Mouse (Mus musculus) bone marrow, adult 2 months (tissue): ENCODE data around the gene Prdx3. TPM values are rescaled to one million over a fixed set of nuclear protein-coding genes. Genes with fewer than 3 reads are reported as not detected.
A peak's percentile ranks its signal among the peaks of the same experiment; 100 is the strongest.

Experiments
- H3K27ac ChIP-seq: fragments of 200-500 bp; 2 replicates; pipeline ENCODE4 v1.5.1; 2012; ENCODE audit warnings: low read depth, mild to moderate bottlenecking, control low read depth, inconsistent platforms, low read length; ENCODE audit not compliant: control insufficient read depth, poor library complexity, insufficient read depth
- H3K4me1 ChIP-seq: fragments of 200-500 bp; 2 replicates; pipeline ENCODE4 v1.6.1; 2011; ENCODE audit warnings: low read length; ENCODE audit not compliant: control insufficient read depth, insufficient read depth
- H3K4me3 ChIP-seq: fragments of 200-500 bp; replicated peaks from 2 replicates; pipeline ENCODE3; 2011; ENCODE audit warnings: mild to moderate bottlenecking, low read depth, low read length, control low read depth; ENCODE audit not compliant: control insufficient read depth
- CTCF ChIP-seq: fragments of 200-500 bp; IDR thresholded peaks from 2 replicates; pipeline ENCODE4 v1.5.1; 2011; ENCODE audit warnings: low read length, control low read depth; ENCODE audit not compliant: control insufficient read depth, insufficient read depth
- POLR2A ChIP-seq: fragments of 200-500 bp; IDR thresholded peaks from 2 replicates; pipeline ENCODE4 v1.6.1; 2011; ENCODE audit warnings: low read depth, mild to moderate bottlenecking, control low read depth, low read length, borderline replicate concordance; ENCODE audit not compliant: control insufficient read depth
- WGBS: fragments of 180-500 bp; shearing (Covaris S2); methylation state at CpG from one replicate; pipeline ENCODE4 v1.1.7; 2018; 5-methylcytosine and 5-hydroxymethylcytosine counted together
- polyA plus RNA-seq: library from polyadenylated mRNA; stranded (reverse); fragments of >200 nt; gene quantifications from 2 replicates; pipeline ENCODE4 v1.2.4, GENCODE M21; 2011; ENCODE audit warnings: low replicate concordance; ENCODE audit not compliant: missing spikeins, insufficient read depth, insufficient read length

Gene Prdx3
- polyA plus RNA-seq, 1 experiment, result 72.6 TPM

GRCm38 (mm10) chr19:60837747-60838146 lies 36.6 kb downstream of the Prdx3 start:
- H3K4me3 ChIP-seq, result no peak overlapping the region
- WGBS, result 48% methylated on average over 1 of the region's 1 CpGs
- no peak overlapping the region for H3K27ac ChIP-seq
- no peaks in the 10 kb centered on the region for H3K4me1 ChIP-seq
- TF ChIP-seq CTCF (peak; percentile 93), POLR2A (no peak)

GRCm38 (mm10) chr19:60818677-60819076 lies 55.7 kb downstream of the Prdx3 start:
- H3K27ac ChIP-seq, result no peak overlapping the region

More at GRCm38 (mm10) chr19:60818677-60819076, 55.7 kb downstream of the Prdx3 start:
- Histone ChIP-seq H3K4me3 (no peak overlapping the region), H3K4me1 (no peaks in the 10 kb centered on the region)
- 29% methylated on average over 6 of the region's 6 CpGs for WGBS
- no peak for TF ChIP-seq POLR2A
- TF ChIP-seq CTCF, result no peak

Other genes with a start within 250 kb of the Prdx3 start
- gene Nanos1, start 118.6 kb downstream of the Prdx3 start, polyA plus RNA-seq, result 1.4 and 3.3 TPM in 2 replicates
- gene Eif3a, start 83.9 kb downstream of the Prdx3 start, polyA plus RNA-seq, result 70.8 and 99.7 TPM in 2 replicates
- 9.0 and 14.6 TPM in 2 replicates for gene Fam45a, start 63.0 kb downstream of the Prdx3 start, polyA plus RNA-seq
- gene Sfxn4, start 13.1 kb downstream of the Prdx3 start, polyA plus RNA-seq, result 6.5 and 9.7 TPM in 2 replicates
- gene Grk5, start 15.2 kb upstream of the Prdx3 start, polyA plus RNA-seq, result 1.8 and 7.2 TPM in 2 replicates